Mouse (Mus musculus) gastrocnemius, adult 8-10 months (tissue): Measurements from ENCODE around the gene Creg1. TPM values are rescaled to one million over a fixed set of nuclear protein-coding genes. Genes with fewer than 3 reads are reported as not detected.
"Not testable (repeated sequence)": the region's sequence is repeated elsewhere in the genome, so short reads cannot be mapped to it uniquely, and the experiment has no call there.

Experiments
- DNase-seq, 2 experiments: peaks; one replicate each; pipeline ENCODE4 v3.0.0; 2022; ENCODE audit warnings: low spot score in 2 of 2
- total RNA-seq, 4 experiments: library from RNA; stranded (reverse); gene quantifications; 2 replicates each; pipeline ENCODE4 v1.2.4; 2022

Gene Creg1
- total RNA-seq, 4 experiments from 2014 or later, result 49.5 to 59.1 (median 55.1) TPM

DNA sequence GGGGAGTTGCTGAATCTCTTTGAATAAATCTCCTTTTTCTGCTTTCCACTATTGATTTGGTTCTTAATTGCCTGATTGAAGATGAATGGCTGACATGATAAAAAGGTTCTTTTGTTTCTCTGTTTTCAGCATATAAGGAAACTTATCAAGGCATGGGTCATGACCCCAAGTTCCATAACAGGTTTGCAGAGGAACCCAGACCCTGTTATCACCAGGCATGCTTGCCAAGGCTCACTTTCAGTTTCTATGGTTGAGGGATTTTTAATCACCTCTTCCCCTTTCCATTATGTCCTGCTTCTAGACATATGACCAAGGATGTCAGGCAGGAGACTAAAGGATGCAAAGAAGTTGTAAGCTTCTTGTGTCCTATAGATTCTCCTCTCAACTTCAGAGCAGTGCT lies 12.4 kb upstream of the Creg1 start:
- DNase-seq, result no peak

DNA sequence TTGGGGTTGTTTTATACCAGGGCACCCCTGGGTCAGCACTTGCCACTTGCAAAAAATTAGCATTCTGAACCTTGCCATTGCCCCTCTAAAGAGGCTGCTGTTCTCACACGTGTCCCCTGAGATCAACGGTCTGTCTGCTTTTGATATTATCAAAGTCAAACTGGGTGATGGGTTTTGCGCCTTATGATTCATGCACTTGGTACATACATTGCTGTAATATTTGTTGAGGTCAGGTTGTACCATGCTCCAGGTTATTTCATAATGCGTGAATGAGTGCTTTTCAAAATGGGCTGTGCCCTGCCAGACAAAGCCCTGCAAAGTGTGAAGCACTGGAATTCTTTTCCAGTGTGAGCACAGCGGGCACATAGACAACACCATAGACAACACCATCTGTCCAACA lies 11.7 kb upstream of the Creg1 start:
- DNase-seq, result no peak

- DNase-seq, result peak; percentile 70 to 88
Measured at GRCm38 (mm10) chr1:165754205-165754604, 9.3 kb upstream of the Creg1 start.

GRCm38 (mm10) chr1:165755194-165755593 lies 8.4 kb upstream of the Creg1 start:
- DNase-seq, result no peak

DNA sequence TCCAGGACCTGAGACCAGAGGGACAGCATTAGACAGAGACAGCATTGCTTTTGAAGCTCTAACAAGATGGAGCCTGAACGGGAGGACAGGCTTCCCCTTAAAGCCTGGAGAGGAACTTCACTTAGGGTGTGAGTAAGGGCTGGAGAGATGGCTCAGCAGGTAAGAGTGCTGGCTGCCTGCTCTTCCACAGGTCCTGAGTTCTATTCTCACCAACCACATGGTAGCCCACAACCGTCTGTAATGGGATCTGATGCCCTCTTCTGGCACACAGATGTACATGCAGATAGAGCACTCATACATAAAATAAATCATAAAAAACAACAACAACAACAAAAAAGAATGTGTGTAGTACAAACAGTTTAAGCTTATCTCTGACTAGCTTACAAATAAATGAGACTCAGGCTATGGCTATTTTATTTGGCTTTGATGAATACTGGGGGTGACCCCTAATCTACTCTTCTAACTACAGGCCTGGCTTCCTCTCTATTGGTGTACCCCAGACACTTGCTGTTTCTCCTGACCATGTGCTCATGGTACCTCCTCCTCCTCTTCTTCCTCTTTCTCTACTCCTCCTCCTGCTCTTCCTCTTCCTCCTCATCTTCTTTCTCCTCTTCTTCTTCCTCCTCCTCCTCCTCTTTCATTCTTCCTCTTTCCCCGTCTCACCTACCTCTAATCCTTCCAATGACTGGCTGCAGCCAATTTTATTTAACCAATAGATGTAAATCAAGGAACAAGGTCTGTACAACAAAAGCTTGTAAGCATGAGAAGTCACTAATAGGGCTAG lies 1.8 kb upstream of the Creg1 start:
- DNase-seq, result no peak

GRCm38 (mm10) chr1:165762498-165762897 lies 1.0 kb upstream of the Creg1 start:
- not testable (repeated sequence) for DNase-seq

DNA sequence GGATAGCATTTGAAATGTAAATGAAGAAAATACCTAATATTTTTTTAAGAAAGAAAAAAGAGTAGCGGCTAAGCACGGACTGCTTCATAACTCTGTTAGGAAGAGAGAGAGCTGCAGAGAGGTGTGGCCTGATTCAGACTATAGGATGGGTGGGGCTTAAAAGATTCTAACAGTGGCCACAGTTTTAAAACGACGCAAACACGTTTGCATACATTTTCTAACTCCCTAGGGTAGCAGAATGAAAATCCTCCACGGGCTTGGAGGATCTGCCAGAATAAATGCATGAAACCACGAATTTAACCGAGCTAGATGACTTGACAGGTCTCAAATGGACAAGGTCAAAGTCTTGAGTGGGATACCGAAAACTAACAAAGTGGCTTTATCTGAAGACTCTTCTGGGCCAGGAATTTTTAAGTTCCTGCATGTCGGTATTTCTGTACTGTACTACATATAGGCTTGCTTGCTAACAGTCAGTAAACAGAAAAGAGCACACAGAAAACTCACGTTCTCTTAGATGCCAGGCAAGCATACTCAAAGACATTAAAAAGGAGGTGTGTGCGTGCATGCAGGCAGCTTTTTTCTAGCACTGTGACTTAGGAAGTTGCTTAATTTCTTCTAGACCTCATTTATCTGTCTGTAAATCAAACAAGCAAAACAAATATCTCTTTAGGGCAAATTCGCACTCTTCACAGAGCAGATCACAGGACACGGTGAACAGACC lies 472 bp upstream of the Creg1 start:
- DNase-seq, result no peak

GRCm38 (mm10) chr1:165764571-165764970 lies 1.0 kb downstream of the Creg1 start:
- DNase-seq, result no peak

GRCm38 (mm10) chr1:165765041-165765440 lies 1.5 kb downstream of the Creg1 start:
- no peak for DNase-seq

DNA sequence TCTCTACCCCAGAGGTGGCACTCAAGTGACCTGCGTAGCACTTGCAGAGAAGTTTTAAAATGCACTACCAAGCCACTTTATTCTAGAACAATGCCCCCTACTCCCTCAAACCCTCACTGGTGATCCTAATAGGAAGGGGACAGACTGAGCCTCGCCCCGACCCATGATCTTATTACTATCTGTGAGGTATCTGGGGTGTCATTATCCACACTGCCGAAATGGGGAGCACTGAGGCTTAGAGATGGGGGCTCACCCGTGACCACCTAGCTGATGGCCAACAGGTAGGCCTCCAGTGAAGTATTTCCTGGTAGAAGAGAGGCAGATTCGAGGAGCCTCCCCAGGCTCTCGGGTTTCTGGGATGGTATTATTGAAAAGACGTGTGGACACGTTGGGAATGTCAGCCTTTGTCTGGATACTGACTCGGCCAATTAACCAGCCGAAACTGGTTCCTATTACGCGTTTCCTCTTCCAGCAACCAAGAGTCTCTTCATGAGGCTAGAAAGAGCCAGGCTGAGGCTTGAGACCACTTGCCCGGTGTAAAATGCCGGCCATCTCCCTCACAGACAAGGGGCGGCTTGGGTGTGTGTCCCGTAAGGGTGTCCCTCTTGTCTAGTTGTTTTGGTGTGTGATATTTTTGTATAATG lies 2.2 kb downstream of the Creg1 start:
- no peak for DNase-seq

DNA sequence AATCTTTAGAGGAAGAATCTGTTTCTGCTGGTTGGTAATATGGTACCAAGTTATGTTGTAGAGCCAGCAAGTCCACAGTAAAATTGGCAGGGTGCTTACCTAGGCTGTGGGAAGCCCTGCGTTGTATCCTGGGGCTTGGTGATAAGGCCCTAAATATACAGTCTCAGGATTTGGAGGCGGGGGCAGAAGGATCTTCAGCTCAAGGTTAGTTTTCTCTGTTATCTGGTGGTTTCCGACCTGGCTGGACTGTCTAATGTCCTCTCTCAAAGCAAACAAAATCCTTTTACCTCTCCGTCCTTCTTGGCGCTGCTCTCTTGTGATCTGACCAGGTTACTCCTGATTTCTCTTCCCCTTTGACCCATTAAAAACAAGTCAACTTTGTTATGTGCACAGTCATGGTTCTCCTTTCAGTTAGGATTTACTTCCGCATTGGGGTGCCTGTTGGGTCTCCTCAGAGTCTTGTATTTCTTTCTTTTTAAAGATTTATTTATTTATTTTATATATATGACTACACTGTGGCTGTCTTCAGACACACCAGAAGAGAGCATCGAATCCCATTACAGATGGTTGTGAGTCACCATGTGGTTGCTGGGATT lies 2.8 kb downstream of the Creg1 start:
- DNase-seq, result no peak

- DNase-seq, result no peak
Measured at GRCm38 (mm10) chr1:165768894-165769512, 5.5 kb downstream of the Creg1 start.

DNA sequence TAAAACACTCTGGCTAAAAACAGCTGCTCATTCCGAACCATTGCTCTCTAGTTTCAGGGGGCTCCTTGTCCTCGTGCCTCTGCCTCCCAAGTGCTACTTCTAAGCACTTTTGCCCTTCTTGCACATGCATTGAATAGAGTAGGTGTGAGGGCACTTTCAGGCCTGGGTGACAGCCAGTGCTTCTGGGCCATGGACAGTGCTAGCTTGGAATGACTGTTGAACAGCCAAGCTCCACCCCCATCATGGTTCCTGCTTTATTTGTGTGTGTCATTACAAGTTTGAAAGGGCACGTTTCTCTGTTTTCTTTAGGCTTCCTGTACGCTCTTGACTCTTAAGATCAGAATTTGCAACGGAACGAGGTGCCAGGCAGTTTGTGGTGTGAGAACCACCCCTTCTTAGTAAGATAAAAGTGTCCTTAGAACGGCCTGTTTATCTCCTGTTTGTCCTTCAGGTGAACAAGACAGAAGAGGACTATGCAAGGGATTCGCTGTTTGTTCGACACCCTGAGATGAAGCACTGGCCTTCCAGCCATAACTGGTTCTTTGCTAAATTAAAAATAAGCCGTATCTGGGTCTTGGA lies 6.7 kb downstream of the Creg1 start:
- no peak for DNase-seq

- DNase-seq, result peak; percentile 50 to 64
Measured at GRCm38 (mm10) chr1:165771491-165771897, 7.9 kb downstream of the Creg1 start.

GRCm38 (mm10) chr1:165771998-165772397 lies 8.5 kb downstream of the Creg1 start:
- DNase-seq, result no peak

- DNase-seq, result no peak
Measured at GRCm38 (mm10) chr1:165775518-165776294, 12.2 kb downstream of the Creg1 start.

DNA sequence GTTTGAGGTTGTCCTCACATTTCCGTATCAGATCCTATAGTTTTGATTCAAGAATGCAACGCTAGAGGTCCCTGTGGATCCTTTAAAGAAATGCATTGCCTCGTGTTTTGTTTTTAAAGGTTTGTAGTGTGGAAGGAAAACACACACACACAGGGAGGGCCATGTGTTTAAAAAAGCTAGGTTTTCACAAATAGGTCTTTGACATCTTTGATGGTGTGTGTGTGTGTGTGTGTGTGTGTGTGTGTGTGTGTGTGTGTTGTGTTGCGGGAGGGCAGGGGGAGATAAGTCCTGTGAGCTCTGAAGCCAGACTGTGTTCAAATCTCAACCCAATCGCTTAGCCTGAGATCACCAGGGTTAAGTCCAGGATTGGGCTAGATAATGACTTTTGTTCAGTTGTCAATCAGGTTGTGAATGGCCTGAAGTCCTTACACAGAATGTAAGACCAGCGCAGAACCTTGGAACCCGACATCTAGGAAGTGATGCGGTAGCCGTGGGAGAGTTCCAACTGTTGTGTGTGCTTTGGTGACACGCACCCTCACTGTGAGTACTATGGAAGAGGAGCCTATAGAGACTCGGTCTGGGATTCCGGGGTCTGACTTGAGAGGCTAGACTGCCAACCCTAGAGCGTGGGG lies 16.5 kb downstream of the Creg1 start:
- DNase-seq, result no peak

DNA sequence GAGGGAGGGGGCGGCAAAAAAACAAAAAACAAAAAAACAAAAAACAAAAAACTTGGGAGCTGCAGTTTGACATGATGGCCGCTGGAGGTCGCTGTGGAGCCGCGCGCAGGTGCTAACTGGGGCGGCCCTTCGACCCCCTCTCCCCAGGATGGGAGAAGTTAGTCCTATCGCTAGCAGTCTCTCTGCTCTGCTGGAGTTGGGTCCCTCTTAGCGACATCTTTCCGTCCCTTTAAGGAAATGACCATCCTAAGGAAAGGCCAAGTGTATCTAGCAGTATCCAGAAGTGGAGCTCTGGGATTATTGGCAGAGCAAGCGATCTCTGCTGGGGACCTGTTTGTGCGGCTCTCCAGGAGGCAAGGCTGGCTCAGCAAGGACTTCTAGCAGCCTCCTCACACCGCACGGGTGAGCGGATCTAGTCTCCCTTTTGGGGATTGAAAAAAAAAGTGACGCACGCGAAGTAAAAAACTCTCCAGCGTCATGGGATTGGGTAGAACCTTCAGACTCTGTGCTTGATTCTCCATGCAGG lies 17.1 kb downstream of the Creg1 start:
- DNase-seq, result no peak

DNA sequence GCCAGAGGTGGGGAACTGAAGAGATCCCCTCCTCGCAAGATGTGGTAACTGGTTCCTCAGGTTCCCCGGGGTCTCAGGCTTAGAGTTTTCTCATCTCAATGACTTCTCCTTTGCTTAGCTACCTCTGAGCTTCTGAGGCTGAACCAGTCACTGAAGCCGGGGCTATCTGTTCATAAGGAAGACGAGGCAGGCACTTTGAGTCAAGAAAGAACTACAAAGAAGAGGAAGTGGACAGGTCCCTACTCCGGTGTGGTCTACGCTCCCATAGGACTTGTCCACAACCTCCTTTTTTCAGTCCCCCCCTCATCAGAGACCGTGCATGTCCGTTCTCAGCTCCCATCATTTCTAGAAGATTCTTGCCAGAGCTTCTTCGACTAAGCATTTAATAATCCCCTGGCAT lies 17.9 kb downstream of the Creg1 start:
- no peak for DNase-seq

DNA sequence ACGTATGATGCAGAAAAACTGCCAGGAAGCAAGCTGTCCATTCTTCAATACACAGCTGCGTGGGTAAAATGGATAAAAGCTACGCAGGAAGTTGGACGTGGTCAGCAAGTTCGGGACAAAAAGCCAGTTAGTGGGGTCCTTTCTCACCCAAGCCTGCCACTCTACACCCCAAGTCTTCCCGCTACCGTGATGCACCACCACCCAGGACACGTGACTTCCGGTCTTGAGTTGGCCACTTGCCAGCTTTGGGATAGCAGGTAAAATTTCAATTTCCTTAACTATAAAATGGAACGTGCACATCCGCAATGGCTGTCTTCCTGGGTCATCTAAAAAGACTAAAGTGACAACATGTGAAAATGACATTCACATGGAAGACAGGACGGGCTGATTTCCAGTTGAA lies 18.4 kb downstream of the Creg1 start:
- DNase-seq, result no peak
